Mouse (Mus musculus): ENCODE results near the gene Krt90. TPM values are rescaled to one million over a fixed set of nuclear protein-coding genes. Genes with fewer than 3 reads are reported as not detected.
"Not testable (repeated sequence)": the region's sequence is repeated elsewhere in the genome, so short reads cannot be mapped to it uniquely, and the experiment has no call there.

The Krt90 gene
- polyA plus RNA-seq, 1 experiment from 2014 or later = 0.50 TPM

DNA sequence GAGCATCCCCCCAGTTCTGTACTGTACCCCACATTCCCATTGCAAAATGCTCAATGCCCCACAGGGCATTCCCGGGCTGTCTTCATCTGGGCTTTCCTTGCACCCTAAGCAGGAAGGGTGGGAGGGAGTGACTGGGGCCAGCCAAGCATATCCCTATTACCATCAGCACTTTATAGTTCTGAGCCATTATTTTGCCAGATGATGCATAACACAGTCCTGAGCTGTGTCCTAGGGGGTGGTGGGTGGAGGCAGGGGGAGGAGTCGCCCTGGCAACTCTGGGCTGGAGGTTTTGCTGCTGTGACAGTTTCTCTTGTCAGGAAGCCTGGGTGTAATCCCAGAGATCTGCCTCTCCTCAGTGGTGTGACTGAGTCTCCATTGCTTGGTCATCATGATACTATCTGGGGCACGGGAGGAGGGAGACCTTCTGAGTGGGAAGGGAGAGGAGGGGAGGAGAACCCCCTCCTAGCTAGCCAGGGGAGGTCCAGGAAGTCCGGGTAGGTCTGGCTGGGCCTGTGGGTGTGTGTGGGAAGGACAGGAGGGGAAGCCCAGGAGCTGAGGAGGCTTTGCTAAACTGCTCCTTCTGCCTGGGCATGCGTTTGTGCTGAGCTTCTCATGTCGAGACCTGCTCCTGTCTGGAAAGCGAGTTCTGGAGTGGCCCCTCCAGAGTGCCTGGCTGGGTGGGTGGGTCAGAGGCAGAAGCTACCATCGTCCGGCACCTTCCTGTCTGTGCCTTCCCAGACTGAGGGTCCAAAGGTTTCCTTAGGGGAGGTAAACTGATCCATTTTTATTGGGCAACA lies 26.5 kb downstream of the Krt90 start:
- H3K27ac ChIP-seq (replicated peaks; ENCODE audit: low read depth, low read length) = no peak overlapping the region
- 49% methylated on average over 8 of the region's 9 CpGs for WGBS
- no peaks in the 10 kb centered on the region for H3K27me3 ChIP-seq (replicated peaks; ENCODE audit: control insufficient read depth, insufficient read depth, low read length)

DNA sequence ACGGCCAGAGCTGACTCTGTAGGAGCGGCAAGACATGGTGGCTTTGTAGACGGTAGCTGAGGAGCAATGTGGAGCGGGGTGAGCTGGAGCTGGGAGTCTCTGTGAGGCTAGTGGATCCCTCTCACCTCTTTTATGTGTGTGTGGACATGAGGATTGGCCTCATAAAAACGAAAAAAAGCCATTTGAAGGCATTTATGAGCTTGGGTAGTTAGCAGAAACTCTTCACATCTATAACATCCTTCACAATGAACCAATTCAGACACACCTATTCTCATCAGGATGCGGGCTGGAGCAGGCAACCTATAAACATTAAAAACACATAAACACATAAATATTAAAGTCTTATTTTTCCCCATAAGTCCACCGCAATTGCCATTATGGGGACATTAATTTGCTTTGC lies 30.0 kb downstream of the Krt90 start, which contains the start of gene Krt84:
Gene Krt84 (minus strand): TSS at position 101 of the 400 bp plus-strand sequence.
- Histone ChIP-seq H3K9ac (ENCODE audit: low read depth, low read length) (no peak within 1 kb of the TSS), H3K4me1 (ENCODE audit: control insufficient read depth, insufficient read depth, low read length) (no peaks in the 10 kb centered on the region), H3K36me3 (ENCODE audit: control insufficient read depth, insufficient read depth, low read length) (no peaks in the 10 kb centered on the region), H3K4me2 (ENCODE audit: low read depth, low read length) (no peak within 1 kb of the TSS), H3K27ac (replicated peaks; ENCODE audit: low read depth, low read length) (no peak within 1 kb of the TSS), H3K9me3 (ENCODE audit: control insufficient read depth, low read length) (no peaks in the 10 kb centered on the region), H3K4me3 (ENCODE audit: low read depth, low read length) (no peak within 1 kb of the TSS), H3K27me3 (replicated peaks; ENCODE audit: control insufficient read depth, insufficient read depth, low read length) (no peaks in the 10 kb centered on the region)
- ATAC-seq (ENCODE audit: low read depth) = no peak
- no peak for DNase-seq (ENCODE audit: low spot score)
- 88% methylated on average over 7 of the region's 7 CpGs for WGBS

More for the DNA sequence above, 26.5 kb downstream of the Krt90 start:
- H3K9me3 ChIP-seq (ENCODE audit: control insufficient read depth, low read length) = no peaks in the 10 kb centered on the region
- 0 out of 2 replicates have a peak, but pooled peaks have one; percentile 37 for ATAC-seq (ENCODE audit: low read depth)
- no peak overlapping the region for H3K4me2 ChIP-seq (ENCODE audit: low read depth, low read length)
- H3K4me1 ChIP-seq (ENCODE audit: control insufficient read depth, insufficient read depth, low read length) = no peaks in the 10 kb centered on the region
- DNase-seq (ENCODE audit: low spot score) = peak; percentile 32
- H3K9ac ChIP-seq (ENCODE audit: low read depth, low read length) = no peak overlapping the region
- H3K4me3 ChIP-seq (ENCODE audit: low read depth, low read length) = no peak overlapping the region
- no peaks in the 10 kb centered on the region for H3K36me3 ChIP-seq (ENCODE audit: control insufficient read depth, insufficient read depth, low read length)

DNA sequence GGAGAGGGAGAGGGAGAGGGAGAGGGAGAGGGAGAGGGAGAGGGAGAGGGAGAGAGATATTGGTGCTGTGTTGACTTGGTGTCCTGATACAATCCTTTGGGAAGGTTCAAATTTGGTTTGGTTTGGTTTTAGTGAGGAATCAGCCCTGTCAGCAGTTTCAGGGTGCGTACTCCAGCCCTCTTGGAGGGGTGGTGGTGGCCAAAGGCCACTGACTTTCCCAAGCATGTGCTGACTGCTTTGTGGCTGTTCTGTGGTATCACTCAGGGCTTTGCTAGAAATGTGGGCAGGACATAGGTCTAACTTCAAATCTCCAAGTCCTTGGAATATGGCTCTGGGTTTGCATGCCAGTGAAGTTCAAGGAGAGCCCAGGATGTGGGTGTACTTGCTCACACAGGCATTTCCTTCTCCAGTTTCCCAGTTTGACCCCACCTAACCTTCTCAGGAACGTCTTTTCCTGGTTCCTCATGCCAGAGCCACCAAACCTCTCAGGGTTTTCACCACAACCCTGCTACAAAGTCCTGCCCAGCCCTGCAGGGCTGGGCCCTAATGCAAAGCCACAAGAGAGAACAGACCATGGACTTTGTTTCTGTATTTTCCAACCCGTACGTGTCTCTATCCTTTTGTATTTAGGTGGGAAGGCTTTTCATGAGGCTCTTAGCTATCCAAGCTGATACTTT lies 40.1 kb downstream of the Krt90 start:
- H3K9me3 ChIP-seq (ENCODE audit: control insufficient read depth, low read length) = no peaks in the 10 kb centered on the region
- 66% methylated on average over 4 of the region's 4 CpGs for WGBS

DNA sequence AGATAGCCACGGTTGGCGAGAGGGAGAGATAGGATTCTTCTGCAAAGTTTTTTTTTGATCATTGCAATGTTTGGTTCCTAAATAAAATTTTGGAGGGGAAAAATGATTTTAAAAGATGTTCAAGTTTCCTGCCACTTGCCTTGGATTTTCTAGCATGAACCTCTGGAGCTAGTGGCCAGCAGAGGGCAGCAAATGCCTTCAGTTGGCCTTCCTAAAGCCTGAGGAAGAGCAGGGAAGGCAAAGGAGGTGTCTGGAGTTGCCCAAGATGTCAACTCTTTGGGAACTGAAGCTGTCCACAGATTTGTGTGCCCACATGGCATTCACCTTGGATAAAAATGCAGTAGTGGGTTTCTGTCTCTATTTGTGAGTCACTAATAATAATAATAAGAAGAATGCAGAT lies 43.0 kb downstream of the Krt90 start:
- H3K9me3 ChIP-seq (ENCODE audit: control insufficient read depth, low read length) = no peaks in the 10 kb centered on the region
- H3K4me2 ChIP-seq (ENCODE audit: low read depth, low read length) = no peak overlapping the region
- DNase-seq (ENCODE audit: low spot score) (peak; percentile 90), ATAC-seq (ENCODE audit: low read depth) (0 out of 2 replicates have a peak, but pooled peaks have one; percentile 57)
- WGBS = 10% methylated on average over 2 of the region's 2 CpGs
- no peak overlapping the region for H3K4me3 ChIP-seq (ENCODE audit: low read depth, low read length)
- H3K4me1 ChIP-seq (ENCODE audit: control insufficient read depth, insufficient read depth, low read length) = no peaks in the 10 kb centered on the region
- H3K36me3 ChIP-seq (ENCODE audit: control insufficient read depth, insufficient read depth, low read length) = no peaks in the 10 kb centered on the region
- H3K27me3 ChIP-seq (replicated peaks; ENCODE audit: control insufficient read depth, insufficient read depth, low read length) = no peaks in the 10 kb centered on the region
- H3K27ac ChIP-seq (replicated peaks; ENCODE audit: low read depth, low read length) = no peak overlapping the region
- no peak overlapping the region for H3K9ac ChIP-seq (ENCODE audit: low read depth, low read length)

More for the DNA sequence above, 40.1 kb downstream of the Krt90 start:
- DNase-seq (ENCODE audit: low spot score) (no peak), ATAC-seq (ENCODE audit: low read depth) (no peak)
- no peak overlapping the region for H3K9ac ChIP-seq (ENCODE audit: low read depth, low read length)
- H3K4me3 ChIP-seq (ENCODE audit: low read depth, low read length) = no peak overlapping the region
- no peaks in the 10 kb centered on the region for H3K27me3 ChIP-seq (replicated peaks; ENCODE audit: control insufficient read depth, insufficient read depth, low read length)
- no peak overlapping the region for H3K4me2 ChIP-seq (ENCODE audit: low read depth, low read length)
- peak overlapping the region; percentile 39; the same call in 1 of the 2 replicates for H3K27ac ChIP-seq (replicated peaks; ENCODE audit: low read depth, low read length)
- no peaks in the 10 kb centered on the region for H3K36me3 ChIP-seq (ENCODE audit: control insufficient read depth, insufficient read depth, low read length)
- H3K4me1 ChIP-seq (ENCODE audit: control insufficient read depth, insufficient read depth, low read length) = no peaks in the 10 kb centered on the region

DNA sequence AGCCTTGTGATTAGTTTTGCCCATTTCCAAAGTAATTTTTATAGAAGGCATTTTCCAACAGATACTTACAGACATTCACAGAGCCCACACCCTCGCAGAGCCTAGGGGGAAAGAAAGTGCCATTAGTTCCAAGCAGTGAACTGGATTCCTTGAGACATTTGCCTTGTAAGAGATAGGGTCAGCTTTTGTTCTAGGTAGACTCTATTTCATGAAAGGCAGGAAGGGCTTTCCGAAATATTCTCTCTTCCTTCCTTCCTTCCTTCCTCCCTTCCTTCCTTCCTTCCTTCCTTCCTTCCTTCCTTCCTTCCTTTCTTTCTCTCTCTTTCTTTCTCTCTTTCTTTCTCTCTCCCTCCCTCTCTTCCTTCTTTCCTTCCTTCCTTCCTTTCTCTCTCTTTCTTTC lies 45.6 kb downstream of the Krt90 start, which contains the start of gene Gm49425:
Gene Gm49425 (minus strand): TSS at position 101 of the 400 bp plus-strand sequence.
- 73% methylated on average over 2 of the region's 2 CpGs for WGBS
- not testable (repeated sequence) for H3K4me1 ChIP-seq (ENCODE audit: control insufficient read depth, insufficient read depth, low read length); H3K4me2 ChIP-seq (ENCODE audit: low read depth, low read length); H3K9ac ChIP-seq (ENCODE audit: low read depth, low read length); ATAC-seq (ENCODE audit: low read depth); H3K27ac ChIP-seq (replicated peaks; ENCODE audit: low read depth, low read length); DNase-seq (ENCODE audit: low spot score); H3K4me3 ChIP-seq (ENCODE audit: low read depth, low read length); H3K9me3 ChIP-seq (ENCODE audit: control insufficient read depth, low read length); H3K36me3 ChIP-seq (ENCODE audit: control insufficient read depth, insufficient read depth, low read length); H3K27me3 ChIP-seq (replicated peaks; ENCODE audit: control insufficient read depth, insufficient read depth, low read length)

DNA sequence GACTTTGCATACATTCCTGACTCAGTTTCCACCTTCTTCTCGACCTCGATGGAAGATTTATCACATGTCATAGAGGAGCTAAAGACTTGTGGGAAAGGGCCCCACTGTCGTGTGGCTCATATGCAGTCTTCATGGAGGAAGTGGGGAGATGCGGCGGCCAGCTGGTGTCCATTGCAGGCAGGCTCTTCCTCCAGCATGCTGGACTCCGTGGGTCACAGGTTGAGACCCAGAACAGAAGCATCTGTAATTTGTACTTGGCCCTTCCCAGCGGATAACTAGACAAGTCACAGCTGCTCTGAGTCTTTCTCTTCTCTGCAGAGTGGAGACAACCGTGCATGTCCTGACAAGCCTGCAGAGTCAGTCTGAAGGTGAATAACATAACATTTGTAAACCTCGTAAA lies 54.5 kb downstream of the Krt90 start:
- H3K9me3 ChIP-seq (ENCODE audit: control insufficient read depth, low read length) = no peaks in the 10 kb centered on the region
- DNase-seq (ENCODE audit: low spot score) (peak; percentile 42), ATAC-seq (ENCODE audit: low read depth) (no peak)
- H3K27ac ChIP-seq (replicated peaks; ENCODE audit: low read depth, low read length) = no peak overlapping the region
- H3K4me1 ChIP-seq (ENCODE audit: control insufficient read depth, insufficient read depth, low read length) = no peaks in the 10 kb centered on the region
- H3K27me3 ChIP-seq (replicated peaks; ENCODE audit: control insufficient read depth, insufficient read depth, low read length) = no peaks in the 10 kb centered on the region
- no peaks in the 10 kb centered on the region for H3K36me3 ChIP-seq (ENCODE audit: control insufficient read depth, insufficient read depth, low read length)
- H3K4me2 ChIP-seq (ENCODE audit: low read depth, low read length) = no peak overlapping the region
- H3K9ac ChIP-seq (ENCODE audit: low read depth, low read length) = no peak overlapping the region
- whole genome bisulfite sequencing = 63% methylated on average over 9 of the region's 9 CpGs
- no peak overlapping the region for H3K4me3 ChIP-seq (ENCODE audit: low read depth, low read length)

DNA sequence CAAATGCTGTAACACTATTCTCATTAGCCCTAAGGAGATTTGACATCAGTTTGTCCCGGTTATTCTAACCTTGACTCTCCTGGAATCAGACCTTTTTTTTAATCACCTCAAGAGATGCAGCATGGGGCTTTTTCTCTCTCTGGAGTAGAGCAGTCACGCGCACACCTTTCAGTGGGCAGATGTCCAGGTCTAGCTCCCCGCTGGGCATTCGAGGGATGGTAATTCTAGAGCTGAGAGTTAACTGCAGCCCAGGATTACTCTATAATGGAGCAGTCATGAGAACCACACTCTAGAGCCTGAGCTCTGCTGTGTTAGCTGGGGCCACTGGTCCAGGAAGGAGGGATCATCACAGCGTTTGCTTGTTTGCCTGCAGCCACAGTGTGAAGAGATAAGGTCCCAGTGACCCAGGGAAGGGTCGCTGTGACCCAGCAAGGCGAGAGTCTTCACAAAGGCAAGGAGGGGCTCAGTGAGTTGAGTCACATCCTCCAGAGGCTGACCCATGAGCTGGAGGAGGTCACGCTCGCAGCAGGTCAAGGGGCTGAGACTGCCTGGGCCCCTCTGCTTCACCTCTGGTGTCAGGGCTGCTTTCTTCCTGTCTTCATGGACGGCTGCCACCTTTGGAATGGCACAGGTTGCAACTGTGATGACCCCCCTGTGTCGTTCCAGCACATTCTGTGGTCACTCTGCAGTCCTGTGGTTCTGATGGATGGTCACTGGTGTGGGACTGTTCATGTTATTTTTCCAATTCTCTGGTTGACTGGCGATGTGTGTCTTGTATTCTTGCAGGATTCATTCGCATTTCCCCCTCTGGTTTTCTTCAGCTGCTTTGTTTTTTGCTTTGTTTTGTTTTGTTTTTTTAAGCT lies 55.6 kb downstream of the Krt90 start:
- Histone ChIP-seq H3K4me1 (ENCODE audit: control insufficient read depth, insufficient read depth, low read length) (no peaks in the 10 kb centered on the region), H3K36me3 (ENCODE audit: control insufficient read depth, insufficient read depth, low read length) (no peaks in the 10 kb centered on the region), H3K27me3 (replicated peaks; ENCODE audit: control insufficient read depth, insufficient read depth, low read length) (no peaks in the 10 kb centered on the region), H3K9ac (ENCODE audit: low read depth, low read length) (no peak overlapping the region), H3K9me3 (ENCODE audit: control insufficient read depth, low read length) (no peaks in the 10 kb centered on the region), H3K27ac (replicated peaks; ENCODE audit: low read depth, low read length) (no peak overlapping the region), H3K4me2 (ENCODE audit: low read depth, low read length) (no peak overlapping the region), H3K4me3 (ENCODE audit: low read depth, low read length) (no peak overlapping the region)
- ATAC-seq (ENCODE audit: low read depth) (no peak), DNase-seq (ENCODE audit: low spot score) (no peak)
- WGBS = 42% methylated on average over 14 of the region's 14 CpGs

Measured in embryonic facial prominence, embryonic 14.5 days (tissue).